Mouse (Mus musculus) stomach, postnatal 0 days (tissue): ENCODE measurements around the gene Ankrd6.

Source experiments
- CTCF ChIP-seq: IDR thresholded peaks from 2 replicates; pipeline ENCODE4 v1.5.1; 2016; ENCODE audit warnings: antibody characterized with exemption, low read depth, mild to moderate bottlenecking, moderate library complexity
- EP300 ChIP-seq: optimal IDR thresholded peaks from 2 replicates; pipeline ENCODE3; 2016; ENCODE audit warnings: antibody characterized with exemption

GRCm38 (mm10) chr4:32833494-32834282, 117.0 kb downstream of the Ankrd6 start:
- TF ChIP-seq CTCF (no peak), EP300 (no peak)
